Mouse (Mus musculus) liver, embryonic 15.5 days (tissue): ENCODE results near the gene Ceacam1. TPM values are rescaled to one million over a fixed set of nuclear protein-coding genes. Genes with fewer than 3 reads are reported as not detected.
"Not testable (repeated sequence)": the region's sequence is repeated elsewhere in the genome, so short reads cannot be mapped to it uniquely, and the experiment has no call there.

Experiments used
- ATAC-seq: fragments of 200-750 bp; cut with Nextera tagmentation; 2 replicates; pipeline ENCODE4 v1.8.0; 2017; ENCODE audit warnings: moderate number of reproducible peaks, mild to moderate bottlenecking, moderate library complexity; ENCODE audit not compliant: insufficient read depth
- H3K27ac ChIP-seq: fragments of 300-500 bp; sonication (generic); replicated peaks from 2 replicates; pipeline ENCODE4 v1.5.1; 2015; ENCODE audit warnings: mild to moderate bottlenecking, inconsistent platforms
- H3K27me3 ChIP-seq: fragments of 300-500 bp; sonication (generic); 2 replicates; pipeline ENCODE4 v1.6.1; 2015; ENCODE audit warnings: mild to moderate bottlenecking, inconsistent platforms
- H3K36me3 ChIP-seq: fragments of 300-500 bp; sonication (generic); replicated peaks from 2 replicates; pipeline ENCODE4 v1.6.1; 2015; ENCODE audit warnings: moderate library complexity, mild to moderate bottlenecking, inconsistent platforms
- H3K4me1 ChIP-seq: fragments of 300-500 bp; sonication (generic); replicated peaks from 2 replicates; pipeline ENCODE4 v1.6.1; 2015; ENCODE audit warnings: inconsistent platforms
- H3K4me2 ChIP-seq: fragments of 300-500 bp; sonication (generic); 2 replicates; pipeline ENCODE4 v1.6.1; 2015; ENCODE audit warnings: moderate library complexity, mild to moderate bottlenecking, inconsistent platforms
- H3K4me3 ChIP-seq: fragments of 300-500 bp; sonication (generic); replicated peaks from 2 replicates; pipeline ENCODE4 v1.5.1; 2015; ENCODE audit warnings: mild to moderate bottlenecking, inconsistent platforms
- H3K9ac ChIP-seq: fragments of 300-500 bp; sonication (generic); 2 replicates; pipeline ENCODE4 v1.6.1; 2015; ENCODE audit warnings: moderate library complexity, mild to moderate bottlenecking, inconsistent platforms
- H3K9me3 ChIP-seq: fragments of 300-500 bp; sonication (generic); replicated peaks from 2 replicates; pipeline ENCODE4 v1.6.1; 2016; ENCODE audit warnings: inconsistent platforms
- WGBS: fragments of 180-500 bp; shearing (Covaris S2); methylation state at CpG from one replicate; pipeline ENCODE4 v1.1.7; 2015; ENCODE audit warnings: mixed read lengths; ENCODE audit not compliant: insufficient replicate concordance; 5-methylcytosine and 5-hydroxymethylcytosine counted together
- polyA plus RNA-seq: library from polyadenylated mRNA; unstranded; fragments of >200 nt; fragmentation: Nextera tagmentation; extraction: Ambion mirVana; gene quantifications from 2 replicates; pipeline ENCODE4 v1.2.1, GENCODE M21; 2015

The Ceacam1 gene
- 11.1 and 13.0 TPM in 2 replicates for polyA plus RNA-seq

DNA sequence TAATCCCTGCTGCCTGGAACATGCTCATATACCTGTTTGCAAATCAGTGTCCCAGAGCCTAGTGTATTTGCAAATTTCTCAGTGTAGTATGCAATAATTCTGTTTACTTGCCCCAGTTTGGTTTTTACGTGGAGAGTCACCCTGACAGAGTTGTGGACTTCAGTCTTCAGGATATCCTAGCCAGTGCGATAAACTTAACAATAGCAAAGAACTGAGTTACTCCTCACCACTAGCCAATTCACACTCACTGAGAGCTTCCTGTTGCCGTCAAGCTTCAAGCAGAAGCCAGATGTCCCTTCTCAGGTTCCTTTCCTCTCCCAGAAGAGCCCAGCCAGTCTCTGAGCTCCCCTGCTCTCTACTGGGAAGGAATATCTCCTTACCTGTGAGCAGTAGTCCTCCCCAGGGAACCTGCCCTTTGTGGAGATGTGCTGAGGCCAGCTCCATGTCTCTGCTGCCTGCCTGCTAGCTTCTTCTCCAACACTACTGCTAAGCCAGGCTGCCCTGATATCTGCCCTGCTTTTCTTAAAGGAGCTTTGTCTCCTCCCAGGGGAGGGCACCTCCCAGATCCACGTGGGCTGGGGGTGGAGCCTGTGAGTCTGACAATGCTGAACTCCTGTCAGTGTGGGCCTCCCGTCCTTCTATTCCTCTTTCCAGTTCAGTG lies at the start of gene Ceacam1:
Ceacam1 (minus strand) TSS at position 513 of the 661 bp plus-strand sequence.
- H3K9ac ChIP-seq, H3K4me1 ChIP-seq, H3K9me3 ChIP-seq, H3K27me3 ChIP-seq, H3K27ac ChIP-seq, H3K36me3 ChIP-seq: not testable (repeated sequence)
- H3K4me3 ChIP-seq = peak within 1 kb of the TSS; percentile 35
- peak within 1 kb of the TSS; percentile 25 for H3K4me2 ChIP-seq
- 12% methylated on average over 5 of the region's 5 CpGs for WGBS
- peak; percentile 75 for ATAC-seq

DNA sequence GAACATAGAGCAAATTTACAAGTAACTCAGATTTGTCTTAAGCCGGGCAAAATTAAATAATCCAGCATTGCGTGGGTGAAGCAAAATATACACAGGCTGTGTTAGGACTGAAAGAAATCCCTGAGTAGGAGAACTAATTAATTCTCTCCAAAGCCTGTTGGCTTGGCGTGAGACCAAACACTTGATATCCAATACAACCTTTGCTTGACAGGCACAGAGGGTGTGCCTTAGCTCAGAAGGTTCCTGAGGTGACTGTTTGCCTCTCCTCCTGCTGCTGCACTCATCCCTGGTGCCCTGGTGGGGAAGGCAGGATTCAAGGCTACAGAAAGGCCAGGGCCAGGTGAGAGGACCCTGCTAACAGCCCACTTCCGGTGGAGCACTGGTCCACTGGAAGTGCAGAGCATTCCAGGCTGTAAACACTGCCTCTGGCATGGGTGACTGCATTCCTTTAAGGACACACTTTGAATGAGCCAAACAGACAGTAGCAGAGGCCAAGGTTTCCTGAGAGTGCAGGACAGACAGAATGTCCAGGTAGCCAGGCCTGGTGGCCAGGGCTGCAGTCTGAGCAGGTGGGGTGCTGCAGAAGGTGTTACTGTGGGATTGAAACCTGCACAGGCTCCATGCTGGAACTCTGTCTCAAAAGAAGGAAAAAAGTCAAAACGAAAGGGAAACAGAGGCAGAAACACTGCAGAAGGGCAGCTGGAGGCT lies 38.8 kb upstream of the Ceacam1 start:
- WGBS = 57% methylated on average over 2 of the region's 5 CpGs
- not testable (repeated sequence) for H3K27me3 ChIP-seq, H3K4me3 ChIP-seq, ATAC-seq, H3K4me2 ChIP-seq, H3K36me3 ChIP-seq, H3K27ac ChIP-seq, H3K9me3 ChIP-seq, H3K4me1 ChIP-seq, H3K9ac ChIP-seq

DNA sequence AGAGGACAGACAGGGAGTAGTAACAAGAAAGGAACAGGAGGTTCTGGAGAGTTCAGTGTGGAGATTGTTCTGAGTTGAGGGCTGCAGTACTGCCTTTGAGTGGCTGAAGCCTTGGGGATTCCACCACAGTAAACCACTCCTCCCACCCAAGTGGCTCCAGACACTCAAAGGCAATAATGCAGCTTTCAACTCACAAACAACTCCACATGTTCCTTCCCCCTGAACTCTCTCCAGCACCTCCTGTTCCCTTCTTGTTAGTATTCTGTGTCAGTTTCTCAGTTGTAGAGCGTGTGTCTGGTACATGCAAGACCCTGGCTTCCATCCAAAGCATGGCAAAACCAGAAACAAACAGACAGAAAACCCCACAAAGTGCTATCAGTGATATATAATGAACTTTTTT lies 38.3 kb upstream of the Ceacam1 start:
- not testable (repeated sequence) for H3K4me2 ChIP-seq, H3K4me1 ChIP-seq, H3K36me3 ChIP-seq, H3K27me3 ChIP-seq, H3K9ac ChIP-seq, H3K4me3 ChIP-seq, H3K9me3 ChIP-seq, H3K27ac ChIP-seq, ATAC-seq
- 37% methylated on average over 1 of the region's 1 CpGs for WGBS

DNA sequence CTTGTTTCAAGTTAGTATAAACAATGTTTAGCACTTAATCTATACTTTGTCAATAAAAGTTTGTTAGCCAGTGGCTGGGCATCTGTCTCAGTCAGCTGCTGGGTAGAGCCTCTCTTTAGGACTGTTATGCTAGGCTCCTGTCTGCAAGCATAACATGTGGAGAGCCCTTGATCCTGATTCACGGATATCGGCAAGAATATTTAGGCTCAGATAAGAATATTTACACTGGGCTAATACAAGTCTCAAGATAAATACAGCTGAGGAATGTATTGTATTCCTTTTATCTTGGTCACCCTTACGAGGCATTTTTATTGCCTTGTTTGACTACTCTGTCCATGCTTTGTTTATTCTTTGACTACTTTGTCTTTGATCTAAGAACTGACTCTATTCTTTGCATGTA lies 32.5 kb upstream of the Ceacam1 start:
- H3K27ac ChIP-seq = no peak overlapping the region
- no peaks in the 10 kb centered on the region for H3K27me3 ChIP-seq
- H3K9ac ChIP-seq = no peak overlapping the region
- no peaks in the 10 kb centered on the region for H3K9me3 ChIP-seq
- no peaks in the 10 kb centered on the region for H3K36me3 ChIP-seq
- H3K4me2 ChIP-seq = no peak overlapping the region
- WGBS = 18% methylated on average over 3 of the region's 3 CpGs
- no peak overlapping the region for H3K4me3 ChIP-seq
- no peak for ATAC-seq
- no peaks in the 10 kb centered on the region for H3K4me1 ChIP-seq

DNA sequence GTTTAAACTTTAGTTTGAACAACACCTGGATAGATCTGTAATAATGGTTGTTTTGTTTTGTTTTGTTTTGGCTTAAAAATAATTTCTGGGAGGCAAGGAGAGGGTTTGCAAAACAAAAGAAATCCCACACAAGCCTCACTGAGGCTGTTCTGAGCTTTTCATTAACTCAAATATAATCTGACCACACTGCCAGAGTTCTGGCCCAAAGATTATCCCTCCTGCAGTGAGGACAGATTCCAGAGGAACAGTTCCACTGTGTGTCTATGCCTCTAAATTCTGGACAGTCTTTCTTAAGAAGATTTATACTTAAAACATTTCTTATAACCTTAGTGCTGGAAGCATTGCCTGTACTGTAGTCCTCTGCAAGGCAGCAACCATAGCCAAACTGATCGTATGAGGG lies 17.2 kb upstream of the Ceacam1 start:
- Histone ChIP-seq H3K36me3 (no peaks in the 10 kb centered on the region), H3K4me1 (no peaks in the 10 kb centered on the region), H3K4me3 (no peak overlapping the region), H3K4me2 (no peak overlapping the region), H3K27me3 (no peaks in the 10 kb centered on the region), H3K27ac (no peak overlapping the region), H3K9me3 (no peaks in the 10 kb centered on the region), H3K9ac (no peak overlapping the region)
- 67% methylated on average over 1 of the region's 1 CpGs for WGBS
- no peak for ATAC-seq

DNA sequence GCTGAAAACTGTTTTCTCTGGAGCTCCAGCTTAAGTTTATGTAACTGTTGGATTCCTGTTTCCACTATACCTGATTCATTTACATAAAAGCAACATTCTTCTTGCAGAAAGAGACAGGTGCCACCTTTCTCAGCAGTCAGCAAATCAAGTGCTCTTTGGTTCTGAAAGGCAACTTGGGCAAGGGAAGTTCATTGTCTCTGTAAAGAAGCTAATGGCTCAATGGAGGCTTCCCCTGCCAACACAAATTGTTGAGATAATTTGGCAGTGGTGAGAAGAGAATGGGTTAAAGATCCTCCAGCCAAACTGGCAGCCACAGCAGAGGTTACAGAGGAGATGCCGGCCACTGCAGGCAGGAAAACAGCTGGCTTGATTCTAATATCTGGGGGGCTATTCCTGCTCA lies 13.3 kb upstream of the Ceacam1 start:
- not testable (repeated sequence) for H3K4me1 ChIP-seq, H3K36me3 ChIP-seq, H3K9me3 ChIP-seq, H3K27ac ChIP-seq, ATAC-seq, H3K4me3 ChIP-seq, H3K27me3 ChIP-seq, H3K9ac ChIP-seq, H3K4me2 ChIP-seq
- WGBS = no CpG with 5 or more reads among the region's 1 CpGs

DNA sequence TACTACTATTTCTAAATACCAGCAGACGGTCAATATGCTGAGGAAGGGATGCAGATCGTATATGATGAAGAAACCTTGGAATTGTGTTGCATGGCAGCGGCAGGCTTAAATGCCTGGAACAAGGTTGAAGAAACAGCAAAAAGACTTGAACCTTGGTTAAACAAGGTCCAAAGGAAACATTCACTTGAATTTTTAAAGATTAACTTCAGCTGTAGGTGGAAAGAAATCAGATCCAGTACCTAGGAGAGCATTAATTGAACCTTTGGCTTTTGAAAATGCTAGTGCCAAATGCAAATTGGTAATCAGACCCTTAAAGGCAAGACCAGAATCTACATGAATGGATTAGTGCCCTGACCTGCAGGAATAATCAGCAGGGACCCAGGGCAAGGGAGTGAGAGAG lies 12.0 kb upstream of the Ceacam1 start:
- H3K4me2 ChIP-seq, H3K9me3 ChIP-seq, H3K36me3 ChIP-seq, ATAC-seq, H3K4me3 ChIP-seq, H3K9ac ChIP-seq, H3K27ac ChIP-seq, H3K27me3 ChIP-seq, H3K4me1 ChIP-seq: not testable (repeated sequence)
- WGBS = 72% methylated on average over 3 of the region's 3 CpGs

DNA sequence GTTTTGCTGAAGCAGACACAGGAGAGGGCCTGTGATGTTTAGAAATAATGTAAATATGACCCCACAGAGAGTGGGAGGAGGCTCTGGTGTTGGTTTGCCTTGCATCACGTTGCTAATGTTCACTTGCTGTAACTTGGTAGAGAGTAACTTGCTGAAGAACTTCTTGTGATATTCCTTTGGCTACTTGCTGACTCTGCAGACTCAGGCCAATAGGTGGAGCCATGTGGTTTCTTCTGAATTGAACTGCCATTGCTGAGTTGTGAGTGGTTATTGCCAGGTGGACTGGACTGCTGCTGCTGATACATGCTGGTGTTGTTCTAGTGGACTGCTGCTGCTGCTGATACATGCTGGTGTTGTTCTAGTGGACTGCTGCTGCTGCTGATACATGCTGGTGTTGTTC lies 8.8 kb upstream of the Ceacam1 start:
- no peaks in the 10 kb centered on the region for H3K9me3 ChIP-seq
- no peaks in the 10 kb centered on the region for H3K36me3 ChIP-seq
- no peak overlapping the region for H3K4me2 ChIP-seq
- H3K27ac ChIP-seq = no peak overlapping the region
- H3K9ac ChIP-seq = no peak overlapping the region
- no peak for ATAC-seq
- WGBS = 13% methylated on average over 1 of the region's 1 CpGs
- no peaks in the 10 kb centered on the region for H3K4me1 ChIP-seq
- H3K4me3 ChIP-seq = no peak overlapping the region
- no peaks in the 10 kb centered on the region for H3K27me3 ChIP-seq

DNA sequence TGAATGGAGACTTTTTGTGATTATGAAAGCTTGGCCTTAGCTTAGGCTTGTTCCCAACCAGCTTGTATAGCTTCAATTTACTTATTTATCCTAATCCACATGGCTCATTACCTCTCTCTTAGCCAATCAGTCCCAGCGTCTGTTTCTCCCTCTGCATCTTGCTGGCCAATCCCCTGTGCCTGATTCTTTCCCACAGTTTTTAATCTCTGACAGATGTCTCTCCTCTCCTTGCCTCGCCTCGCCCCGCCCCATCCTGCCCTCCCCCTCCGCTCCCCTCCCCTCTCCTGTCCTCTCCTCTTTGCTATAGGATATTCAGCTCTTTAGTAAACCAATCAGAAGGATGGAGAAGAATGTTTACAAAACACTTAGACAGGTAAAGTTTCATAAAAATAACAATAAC lies 7.7 kb upstream of the Ceacam1 start:
- H3K27ac ChIP-seq = no peak overlapping the region

DNA sequence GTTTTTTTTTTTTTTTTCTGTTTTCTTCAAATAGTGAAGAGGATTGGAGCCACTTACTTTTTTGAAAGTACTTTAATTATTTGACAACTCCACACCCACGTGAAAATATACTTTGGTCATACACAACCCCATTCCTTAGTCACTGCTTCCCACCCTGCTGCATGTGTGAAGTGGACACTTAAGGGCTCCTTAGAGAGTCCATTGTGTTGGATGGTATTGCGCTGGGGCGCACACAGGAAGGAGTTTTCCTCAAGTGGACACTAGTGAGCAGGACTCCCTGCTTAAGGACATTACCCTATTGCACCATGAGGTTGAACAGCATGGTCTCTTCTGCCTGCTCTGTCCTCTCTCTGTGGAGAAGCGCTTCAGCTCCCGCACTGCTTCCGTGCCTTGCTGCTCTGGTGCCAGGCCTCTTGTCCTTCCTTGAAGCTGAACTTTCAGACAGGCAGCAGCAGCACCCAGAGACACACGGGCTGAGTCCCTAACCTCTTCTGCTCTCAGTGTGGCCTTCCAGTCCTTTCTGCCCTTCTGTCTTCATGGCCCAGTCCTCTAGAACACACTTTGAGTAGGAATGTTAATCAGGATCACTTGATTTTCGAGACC lies 5.8 kb upstream of the Ceacam1 start:
- no peak for ATAC-seq
- Histone ChIP-seq H3K36me3 (no peaks in the 10 kb centered on the region), H3K4me3 (no peak overlapping the region), H3K9me3 (no peaks in the 10 kb centered on the region), H3K27me3 (no peaks in the 10 kb centered on the region), H3K27ac (no peak overlapping the region), H3K9ac (no peak overlapping the region), H3K4me2 (no peak overlapping the region), H3K4me1 (no peaks in the 10 kb centered on the region)
- WGBS = 68% methylated on average over 8 of the region's 8 CpGs

More for the DNA sequence above, 7.7 kb upstream of the Ceacam1 start:
- H3K36me3 ChIP-seq = no peaks in the 10 kb centered on the region
- no peaks in the 10 kb centered on the region for H3K4me1 ChIP-seq
- 47% methylated on average over 5 of the region's 5 CpGs for WGBS
- no peak for ATAC-seq
- no peak overlapping the region for H3K4me3 ChIP-seq
- H3K4me2 ChIP-seq = no peak overlapping the region
- H3K27me3 ChIP-seq = no peaks in the 10 kb centered on the region
- H3K9me3 ChIP-seq = no peaks in the 10 kb centered on the region
- no peak overlapping the region for H3K9ac ChIP-seq

DNA sequence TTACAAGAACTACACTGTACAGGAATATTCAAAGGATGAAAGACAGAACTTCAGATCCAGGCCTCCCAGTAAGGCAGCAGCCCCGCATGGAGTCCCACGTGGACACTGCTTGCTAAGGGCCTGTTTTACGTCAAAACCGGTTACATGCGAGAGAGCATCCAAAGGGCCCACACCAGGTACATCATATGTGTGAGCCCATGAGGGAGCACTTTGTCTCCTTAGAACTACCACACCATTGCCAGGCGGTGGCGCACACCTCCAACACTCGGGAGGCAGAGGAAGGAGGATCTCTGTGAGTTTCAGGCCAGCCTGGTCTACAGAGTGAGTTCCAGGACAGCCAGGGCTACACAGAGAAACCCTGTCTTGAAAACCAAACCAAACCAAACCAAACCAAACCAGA lies 3.4 kb upstream of the Ceacam1 start:
- H3K9me3 ChIP-seq, H3K27ac ChIP-seq, H3K9ac ChIP-seq, H3K4me2 ChIP-seq, ATAC-seq, H3K36me3 ChIP-seq, H3K4me3 ChIP-seq, H3K4me1 ChIP-seq, H3K27me3 ChIP-seq: not testable (repeated sequence)
- 53% methylated on average over 8 of the region's 8 CpGs for whole genome bisulfite sequencing
